Mouse (Mus musculus): Measurements from ENCODE around the gene Prss21.

- no peak for TF ChIP-seq POLR2A (IDR thresholded peaks at IDR 0.05; ENCODE audit: borderline replicate concordance, extremely low read depth, insufficient read depth, insufficient read length, poor library complexity, severe bottlenecking)
- TF ChIP-seq CTCF (IDR thresholded peaks at IDR 0.05; ENCODE audit: borderline replicate concordance, extremely low read depth, insufficient read depth, insufficient read length) = no peak
Measured at GRCm38 (mm10) chr17:23825591-23825990, 42.3 kb upstream of the Prss21 start.
